Mouse (Mus musculus) cerebellum, postnatal 36 days (tissue): ENCODE measurements around the gene Mindy1.
"Not testable (repeated sequence)": the region's sequence is repeated elsewhere in the genome, so short reads cannot be mapped to it uniquely, and the experiment has no call there.

Experiments
- DNase-seq, 2 experiments: peaks; one replicate each; pipeline ENCODE4 v3.0.0; 2021 to 2022; ENCODE audit warnings: mixed read lengths in 2 of 2

The Mindy1 gene

GRCm38 (mm10) chr3:95324454-95325144 is 43.5 kb downstream of the Mindy1 start:
- DNase-seq: no peak

GRCm38 (mm10) chr3:95328803-95329404 is 47.8 kb downstream of the Mindy1 start:
- DNase-seq: no peak

GRCm38 (mm10) chr3:95331528-95331927 is 50.4 kb downstream of the Mindy1 start:
- DNase-seq: no peak

GRCm38 (mm10) chr3:95337345-95337744 is 56.2 kb downstream of the Mindy1 start:
- DNase-seq: no peak

- DNase-seq: no peak
Observed at GRCm38 (mm10) chr3:95338251-95338650, 57.1 kb downstream of the Mindy1 start.

GRCm38 (mm10) chr3:95343356-95344000 is 62.3 kb downstream of the Mindy1 start:
- not testable (repeated sequence) for DNase-seq
